Mouse (Mus musculus): ENCODE measurements around the gene Bbs7.

Bbs7 gene

DNA sequence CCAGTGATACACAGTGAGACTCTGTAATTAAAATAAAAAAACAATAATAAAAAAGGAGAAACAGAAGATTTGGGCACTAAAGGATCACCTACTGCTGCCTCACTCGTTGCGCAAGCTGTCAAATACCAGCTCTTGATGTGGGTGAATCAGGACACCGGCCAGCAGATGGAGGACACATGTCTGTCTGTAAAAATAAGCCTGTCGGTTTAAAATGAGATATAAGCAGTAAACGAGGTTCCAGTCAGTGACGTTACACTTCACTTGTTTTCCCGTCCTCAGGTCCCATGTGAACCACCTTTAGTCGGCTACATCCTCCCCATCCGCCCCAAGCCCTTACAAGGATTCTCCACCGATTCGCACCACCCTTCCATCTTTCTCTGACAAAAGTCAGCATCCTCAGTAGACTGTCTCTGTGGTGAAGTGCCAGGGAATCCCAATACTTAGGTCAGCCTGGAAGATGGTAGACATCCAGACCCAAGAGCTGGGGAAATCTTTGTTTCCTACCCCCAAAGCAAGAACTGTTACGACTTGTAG, 61.4 kb downstream of the Bbs7 start:
- DNase-seq (ENCODE audit: low read depth, low spot score), result no peak

DNA sequence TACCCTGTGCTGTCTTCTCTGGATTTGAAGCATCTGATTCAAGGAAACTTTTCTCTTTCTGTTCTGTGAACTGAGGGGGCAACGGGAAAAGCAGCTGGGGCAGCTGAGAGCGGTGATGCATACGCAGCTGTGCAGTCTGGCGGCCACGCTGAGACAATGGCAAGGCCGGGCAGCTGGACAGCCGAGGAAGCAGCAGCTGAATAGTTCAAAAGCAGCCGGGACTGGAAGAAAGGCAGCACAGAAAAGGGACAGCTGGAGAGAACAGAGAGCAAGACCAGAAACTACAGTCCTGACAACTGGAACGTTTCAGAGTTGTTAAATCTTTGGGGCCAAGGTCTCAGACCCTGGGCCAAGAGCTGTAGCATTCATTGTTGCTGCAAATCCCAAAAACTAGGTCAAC, 61.9 kb downstream of the Bbs7 start:
- peak; percentile 30 for DNase-seq (ENCODE audit: low read depth, low spot score)

DNA sequence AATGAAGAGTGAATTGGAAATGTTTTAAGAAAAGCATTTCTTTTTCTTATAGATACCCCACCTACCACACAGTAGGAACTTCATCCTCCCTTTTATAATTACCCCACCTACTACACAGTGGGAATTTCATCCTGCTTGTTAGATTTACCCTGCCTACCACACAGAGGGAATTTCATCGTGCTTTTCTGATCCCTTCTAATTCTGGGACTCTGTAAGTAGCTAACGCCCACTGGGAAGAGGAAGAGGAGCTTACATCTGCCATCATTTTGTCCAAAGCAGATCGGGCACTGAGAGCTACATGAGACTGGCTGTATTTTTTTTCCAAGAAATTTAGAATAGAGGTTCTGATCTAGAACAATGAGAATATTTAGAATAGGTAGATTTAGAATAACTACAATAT, 68.3 kb downstream of the Bbs7 start:
- no peak for DNase-seq (ENCODE audit: low read depth, low spot score)

DNA sequence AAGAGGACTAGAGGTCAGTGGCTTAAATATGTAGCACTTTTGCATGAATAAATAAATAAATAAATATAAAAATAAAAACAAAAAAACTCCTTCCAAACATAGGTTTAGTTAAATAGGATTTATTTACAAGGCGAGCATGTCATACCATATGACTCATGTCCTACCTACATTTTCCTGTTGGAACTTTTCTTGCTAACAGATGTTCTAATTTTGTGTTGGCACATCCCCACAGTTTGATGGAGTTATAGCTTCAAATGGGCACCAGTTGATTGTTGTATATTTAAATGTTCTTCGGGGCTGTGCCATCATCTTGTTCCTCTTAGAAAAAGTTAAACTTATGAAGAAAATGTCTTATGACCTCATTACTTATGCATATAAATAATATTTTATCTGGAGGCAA, 71.9 kb downstream of the Bbs7 start:
- DNase-seq (ENCODE audit: low read depth, low spot score), result no peak

DNA sequence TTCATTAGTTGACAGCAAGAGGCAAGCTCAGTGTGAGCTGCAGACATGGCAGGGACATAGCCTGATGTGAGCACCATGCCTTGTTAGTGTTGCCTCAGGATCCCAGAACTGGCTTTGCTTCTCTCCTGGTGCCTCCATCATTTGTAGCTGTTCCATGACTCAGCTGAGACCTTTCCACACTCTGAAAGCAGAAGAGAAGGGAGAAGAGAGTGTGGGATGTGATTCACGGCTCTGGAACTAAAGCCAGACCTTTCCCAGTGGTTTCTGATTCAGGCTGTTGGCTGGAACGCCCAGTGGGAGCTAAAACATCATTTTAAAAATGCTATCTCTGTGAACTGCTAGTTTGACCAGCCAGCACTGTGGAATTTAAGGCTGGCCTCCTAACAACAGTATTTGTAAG, 72.5 kb downstream of the Bbs7 start:
- DNase-seq (ENCODE audit: low read depth, low spot score), result no peak

DNA sequence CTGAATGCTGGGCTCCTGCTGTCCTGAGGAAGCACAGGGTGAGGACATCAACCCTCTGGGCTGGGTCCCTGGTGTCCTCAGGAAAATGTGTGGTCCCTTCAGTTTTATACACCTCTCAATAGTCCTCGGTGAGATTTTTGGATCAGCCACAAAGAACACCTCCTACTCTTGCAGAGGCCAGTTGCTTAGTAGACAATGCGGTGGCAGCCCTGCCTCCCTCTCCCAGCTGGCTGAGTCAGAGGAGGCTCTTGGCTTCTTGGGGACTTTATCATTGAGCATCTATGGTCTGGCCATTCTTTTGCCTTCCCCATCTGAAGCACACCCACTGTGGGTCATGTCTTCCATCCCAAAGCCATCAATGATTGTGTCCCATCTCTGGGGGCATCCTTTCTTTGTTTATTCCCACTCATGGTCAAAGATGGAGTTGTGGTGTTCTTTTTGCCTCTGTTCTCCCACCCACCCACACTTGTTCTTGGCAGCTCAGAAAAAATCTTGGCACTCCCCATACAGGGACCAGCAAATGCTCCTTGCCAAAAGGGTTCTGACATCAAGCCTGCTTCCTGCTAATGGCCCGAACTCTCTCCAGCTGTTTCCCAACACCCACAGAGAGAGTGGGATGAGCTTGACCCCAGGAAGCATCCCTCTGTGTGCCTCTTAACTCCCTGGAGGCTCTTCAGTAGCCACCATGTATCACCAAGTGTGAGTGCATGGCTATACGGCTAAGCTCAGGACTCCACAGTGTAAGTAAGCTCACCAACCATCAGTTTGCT, 75.4 kb downstream of the Bbs7 start:
- DNase-seq (ENCODE audit: low read depth, low spot score), result no peak

DNA sequence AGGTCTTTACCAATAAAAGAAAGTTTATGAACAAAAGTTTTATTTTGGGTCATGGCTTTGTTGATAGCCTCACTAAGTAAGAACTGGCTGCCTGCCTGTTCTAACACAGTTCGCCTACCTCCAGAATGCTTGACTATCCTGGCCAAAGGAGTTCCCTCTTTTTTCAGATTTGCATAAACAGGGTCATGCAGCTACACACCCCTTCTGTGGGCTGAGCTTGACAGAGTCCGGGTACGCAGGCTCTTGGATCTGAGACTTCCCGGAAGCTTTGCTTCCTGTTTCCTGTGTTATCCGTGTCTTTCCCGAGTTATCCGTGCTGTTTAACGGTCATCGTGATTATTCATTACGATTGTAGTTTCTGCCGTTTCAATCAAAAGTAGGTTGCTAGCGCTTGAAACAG, 77.2 kb downstream of the Bbs7 start:
- no peak for DNase-seq (ENCODE audit: low read depth, low spot score)

DNA sequence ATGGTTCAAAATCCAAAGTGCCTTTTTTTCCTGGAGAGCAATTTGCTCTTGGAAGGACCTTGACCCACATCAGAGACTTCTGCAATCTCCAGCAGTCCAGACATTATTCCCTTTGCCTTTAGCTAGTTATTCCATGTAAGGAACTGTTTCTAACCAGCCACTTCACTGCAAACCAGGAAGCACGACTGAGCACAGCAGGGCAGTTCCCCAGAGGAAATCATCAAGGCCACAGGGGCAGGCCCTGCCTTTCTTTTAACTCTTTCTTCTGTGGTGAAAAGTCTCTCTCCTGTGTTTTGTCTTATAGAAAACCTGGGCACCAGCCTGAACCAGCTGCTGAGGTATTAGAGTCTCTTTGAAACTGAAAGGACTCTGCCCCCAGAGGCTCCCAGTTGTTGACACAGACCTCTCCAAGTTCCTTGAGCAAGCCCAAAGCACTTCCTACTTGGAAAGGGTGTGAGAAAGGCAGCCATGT, 80.0 kb downstream of the Bbs7 start:
- DNase-seq (ENCODE audit: low read depth, low spot score), result no peak

DNA sequence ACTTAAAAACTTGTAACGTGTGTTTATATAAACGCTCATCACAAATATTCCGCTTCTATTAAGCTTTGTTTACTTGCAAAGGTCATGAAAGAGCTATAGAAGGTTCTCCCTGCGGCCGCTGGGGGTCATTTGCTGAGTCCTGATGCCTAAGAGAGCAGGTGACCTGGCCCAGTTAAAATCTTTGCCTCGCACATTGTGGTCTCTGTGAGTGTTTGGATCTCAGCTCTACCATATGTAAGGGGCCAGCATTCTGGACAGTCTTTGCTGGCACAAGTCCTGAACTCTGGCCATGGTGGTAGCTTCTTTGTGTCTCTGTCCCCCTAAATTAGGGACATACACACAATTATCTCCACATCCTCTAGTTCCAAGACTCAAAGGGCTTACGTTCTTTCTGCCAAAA, 80.5 kb downstream of the Bbs7 start:
- no peak for DNase-seq (ENCODE audit: low read depth, low spot score)

DNA sequence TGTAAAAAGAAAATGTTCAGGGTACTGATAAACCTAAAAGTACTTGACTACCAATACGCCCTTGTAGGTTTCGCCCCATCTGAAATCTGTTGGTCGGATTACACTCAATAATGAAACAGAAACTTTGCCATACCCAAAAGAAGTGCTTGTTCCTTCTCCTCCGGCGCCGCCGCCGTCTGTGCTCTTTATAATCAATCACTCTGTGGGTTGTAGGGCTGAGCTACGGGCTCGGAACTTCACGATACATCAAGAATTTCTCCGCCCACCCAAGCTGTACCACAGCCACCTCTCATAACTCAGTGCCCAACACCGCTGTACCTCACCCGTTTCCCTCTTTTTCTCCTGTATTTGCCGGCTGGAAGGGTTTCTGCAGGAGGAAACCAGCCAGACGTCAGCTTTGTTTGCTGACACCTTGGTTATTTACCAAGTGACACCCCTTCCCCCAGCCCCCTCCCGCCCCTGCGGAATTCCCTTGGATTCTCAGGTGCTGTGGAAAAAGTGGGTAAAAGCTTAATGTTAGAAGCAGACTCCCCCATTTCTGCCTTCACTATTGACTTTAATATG, 81.2 kb downstream of the Bbs7 start:
- peak; percentile 37 for DNase-seq (ENCODE audit: low read depth, low spot score)

DNA sequence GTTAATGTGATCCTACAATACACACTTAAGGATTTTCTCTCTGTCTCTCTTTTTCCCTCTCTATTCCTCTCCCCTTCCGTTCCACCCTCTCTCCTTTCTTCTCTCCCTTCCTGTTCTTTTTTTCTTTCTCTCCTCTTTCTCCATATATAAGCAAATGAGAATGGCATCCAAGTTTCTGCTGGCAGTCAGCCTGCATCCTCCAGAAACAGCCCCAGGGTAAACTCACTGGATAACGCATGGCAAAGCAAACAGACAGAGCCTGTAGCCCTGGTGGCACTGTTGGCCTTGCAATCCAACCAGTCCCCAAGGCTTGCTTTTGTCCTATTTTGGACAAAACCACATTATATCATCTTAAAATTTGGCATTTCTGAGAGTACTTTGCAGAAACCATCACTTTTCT, 82.0 kb downstream of the Bbs7 start:
- DNase-seq (ENCODE audit: low read depth, low spot score), result no peak

DNA sequence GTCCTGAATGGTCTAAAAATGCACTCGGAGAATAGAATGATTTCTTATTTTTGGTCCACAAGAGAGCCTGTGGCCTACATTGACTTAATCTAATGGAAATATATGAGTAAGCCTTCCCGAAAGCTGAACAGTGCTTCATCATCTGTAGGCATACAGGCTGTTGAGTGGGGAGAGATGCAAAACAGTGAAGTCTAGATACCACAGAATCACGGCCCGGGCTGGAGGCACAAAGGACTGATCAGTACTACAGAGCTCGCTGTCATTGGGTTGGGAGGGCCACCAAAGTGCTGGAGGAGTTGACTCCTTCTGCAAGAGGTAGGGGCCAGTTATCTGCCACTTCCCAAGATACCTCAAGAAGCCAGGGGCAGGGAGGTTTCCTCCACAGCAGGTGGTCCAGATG, 82.5 kb downstream of the Bbs7 start:
- DNase-seq (ENCODE audit: low read depth, low spot score), result no peak

DNA sequence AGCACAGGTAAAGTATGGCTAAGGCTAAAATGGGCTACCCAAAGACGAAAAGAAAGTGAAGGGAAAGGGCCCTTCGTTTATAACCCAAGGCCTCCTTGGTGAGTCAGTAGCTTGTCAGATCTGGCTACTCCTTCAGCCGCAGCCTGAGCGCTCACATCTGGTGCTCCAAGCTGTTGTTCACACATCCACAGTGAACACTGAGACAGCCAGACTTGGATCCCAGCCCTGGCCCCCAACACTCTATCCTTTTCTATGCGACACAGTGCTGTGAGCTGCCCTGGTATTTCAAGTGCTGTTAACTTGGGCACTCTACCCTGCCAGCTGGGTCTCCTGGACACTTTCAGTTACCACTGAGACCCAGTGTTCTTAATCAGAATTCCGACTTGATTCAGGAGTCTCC, 82.9 kb downstream of the Bbs7 start:
- DNase-seq (ENCODE audit: low read depth, low spot score), result no peak

DNA sequence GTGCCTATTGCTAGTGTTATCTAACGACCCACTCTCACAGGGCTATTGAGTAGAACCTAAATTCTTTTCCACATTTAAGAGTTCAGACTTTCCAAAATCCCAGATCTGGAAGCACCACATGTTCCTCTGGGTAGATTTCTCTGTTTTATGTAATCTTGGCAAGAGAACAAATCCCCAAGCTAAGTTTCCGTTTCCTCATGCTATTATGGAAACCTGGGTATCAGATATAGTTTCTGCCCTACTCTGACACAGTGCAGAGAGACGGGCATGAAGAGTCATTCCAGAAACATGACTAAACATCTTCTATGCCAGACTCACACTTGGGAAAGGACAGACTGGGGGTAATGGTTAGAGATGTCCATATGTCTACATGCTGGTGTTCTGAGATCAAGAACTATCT, 88.8 kb downstream of the Bbs7 start:
- no peak for DNase-seq (ENCODE audit: low read depth, low spot score)

Measured in A20 (cell line).